23 mouse cellular contexts compared by ENCODE assay signal in the genomic region with DNA sequence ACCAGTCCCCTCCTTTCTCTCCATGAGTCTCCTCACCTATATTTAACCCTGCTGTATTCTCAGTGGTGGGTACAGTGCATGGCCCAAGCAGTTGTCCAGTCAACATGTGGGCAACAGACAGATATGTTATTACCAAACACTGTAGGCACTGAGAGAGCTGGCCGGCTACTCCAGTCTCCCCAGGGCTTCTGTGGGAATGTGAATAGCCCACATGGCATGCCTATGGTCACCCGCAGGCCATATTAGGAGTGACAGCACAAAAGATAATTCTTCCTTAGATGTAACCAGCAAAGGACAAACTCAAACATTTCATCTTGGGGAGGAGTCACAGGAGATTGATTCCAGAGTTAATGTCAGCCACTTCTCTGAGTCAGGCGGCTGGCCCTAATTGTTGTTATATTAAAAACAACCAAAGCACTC.
A peak's percentile ranks its signal among the peaks of the same experiment; 100 is the strongest.
DNase-seq lines count a peak whose midpoint lies in the region; ATAC-seq and TF ChIP-seq lines count a peak whose summit lies in the region.
"Had no signal": no experiment of that assay in that cellular context is flagged by ENCODE, and none has a peak within 500 bp of the region (broad histone marks: within the 10 kb centered on the region; RNA-seq: fewer than 3 reads in every experiment).

No protein-coding gene starts in this region.

- POLR2A ChIA-PET in Patski (lab: Charles Lee) = no interaction called here

- no peak overlapping the region for H3K27ac ChIP-seq in embryonic facial prominence, embryonic 15.5 days (replicated peaks)
- no peak overlapping the region for H3K27ac ChIP-seq in hindbrain, postnatal 0 days
- H3K27ac ChIP-seq: embryonic facial prominence, embryonic 12.5 days; forebrain, embryonic 10.5 days; gastrocnemius, adult 2 months; heart, embryonic 13.5 days; hindbrain, embryonic 12.5 days had no signal

- 59% methylated on average over 3 of the region's 3 CpGs for WGBS in embryonic facial prominence, embryonic 15.5 days
- 72% methylated on average over 3 of the region's 3 CpGs for WGBS in hindbrain, postnatal 0 days

- DNase-seq in 3134 (ENCODE audit: extremely low read depth, insufficient read length, low spot score) (peak; percentile 39), 3T3-L1 (ENCODE audit: low read depth, low spot score) (peak; percentile 85), Patski (ENCODE audit: low read depth, low spot score) (peak; percentile 71)
- DNase-seq in hindbrain, postnatal 0 days (ENCODE audit: low spot score) = no peak
- DNase-seq in right cerebral cortex, adult 2 months (ENCODE audit: low spot score in 2 of 2) = no peak
- DNase-seq in T-cell, adult 2 months (ENCODE audit: low spot score) = no peak
- no peak for DNase-seq in left cerebral cortex, postnatal 10 days (ENCODE audit: extremely low spot score in 1 of 2, low spot score in 2 of 2)
- DNase-seq: cerebellum, adult 11-12 months; cerebellum, postnatal 14 days; embryo, embryonic 11 days; gastrocnemius, adult 2 months; gastrocnemius, postnatal 36 days; heart, adult 11 months; heart, postnatal 36 days; kidney, adult 18-20 months had no signal

- intact Hi-C loops in left cerebral cortex, postnatal 10 days (cut with DNase I) = no loop called here

- H3K27me3 ChIP-seq in Patski = no peaks in the 10 kb centered on the region
- H3K27me3 ChIP-seq in embryonic facial prominence, embryonic 15.5 days = no peaks in the 10 kb centered on the region
- no peaks in the 10 kb centered on the region for H3K27me3 ChIP-seq in hindbrain, postnatal 0 days (ENCODE audit: insufficient read depth, low read length)
- H3K27me3 ChIP-seq: embryonic facial prominence, embryonic 12.5 days; heart, embryonic 13.5 days; hindbrain, embryonic 12.5 days had no signal

- H3K36me3 ChIP-seq in embryonic facial prominence, embryonic 15.5 days = peaks cover 4% of the 10 kb centered on the region; the same call in 1 of the 2 replicates
- H3K36me3 ChIP-seq in hindbrain, postnatal 0 days (ENCODE audit: insufficient read depth, low read length) = no peaks in the 10 kb centered on the region
- H3K36me3 ChIP-seq: embryonic facial prominence, embryonic 12.5 days; forebrain, embryonic 10.5 days; hindbrain, embryonic 12.5 days had no signal

- no peak overlapping the region for H3K4me3 ChIP-seq in embryonic facial prominence, embryonic 15.5 days (replicated peaks)
- H3K4me3 ChIP-seq in hindbrain, postnatal 0 days (ENCODE audit: low read length) = no peak overlapping the region
- H3K4me3 ChIP-seq: embryonic facial prominence, embryonic 12.5 days; forebrain, embryonic 10.5 days; gastrocnemius, adult 2 months; heart, embryonic 13.5 days; hindbrain, embryonic 12.5 days had no signal

- TF ChIP-seq CTCF in Patski (IDR thresholded peaks at IDR 0.05) = no peak
- no peak for TF ChIP-seq CTCF in hindbrain, postnatal 0 days (IDR thresholded peaks at IDR 0.05; ENCODE audit: low read depth)

- 0 out of 2 replicates have a peak, but pooled peaks cover 2% of the 10 kb centered on the region for H3K9me3 ChIP-seq in embryonic facial prominence, embryonic 15.5 days (replicated peaks)
- no peaks in the 10 kb centered on the region for H3K9me3 ChIP-seq in hindbrain, postnatal 0 days (ENCODE audit: low read length)

- CTCF ChIA-PET in Patski (lab: Charles Lee) = interaction anchor here (1.1 kb wide), 1 partner anchor 210 kb away, joined by 3 read pairs; no protein-coding TSS in a partner anchor

- no peaks in the 10 kb centered on the region for H3K4me1 ChIP-seq in embryonic facial prominence, embryonic 15.5 days
- H3K4me1 ChIP-seq in hindbrain, postnatal 0 days (ENCODE audit: insufficient read depth, low read length) = no peaks in the 10 kb centered on the region
- H3K4me1 ChIP-seq: embryonic facial prominence, embryonic 12.5 days; forebrain, embryonic 10.5 days; hindbrain, embryonic 12.5 days had no signal

- peak; percentile 73 for ATAC-seq in Patski
- peak; percentile 34; the same call in 1 of the 2 replicates for ATAC-seq in embryonic facial prominence, embryonic 15.5 days (ENCODE audit: insufficient number of reproducible peaks, low FRiP score, low TSS enrichment, low read depth)
- ATAC-seq in hindbrain, postnatal 0 days = no peak
- ATAC-seq: activated CD4-positive, CD25-positive, alpha-beta regulatory T cell, adult 4 months; forebrain, embryonic 14.5 days; hindbrain, embryonic 16.5 days had no signal

- in situ Hi-C loops in Patski (cut with MboI; ENCODE audit: low pct_unique_long_range_greater_than_20kb) = no loop called here

- no peak overlapping the region for H3K9ac ChIP-seq in embryonic facial prominence, embryonic 15.5 days
- H3K9ac ChIP-seq in hindbrain, postnatal 0 days (replicated peaks; ENCODE audit: low read length) = no peak overlapping the region
- H3K9ac ChIP-seq: embryonic facial prominence, embryonic 12.5 days; heart, embryonic 13.5 days; hindbrain, embryonic 12.5 days had no signal

- no peak overlapping the region for H3K4me2 ChIP-seq in embryonic facial prominence, embryonic 15.5 days (replicated peaks)
- no peak overlapping the region for H3K4me2 ChIP-seq in hindbrain, postnatal 0 days (ENCODE audit: low read depth, low read length)
- H3K4me2 ChIP-seq: embryonic facial prominence, embryonic 12.5 days; heart, embryonic 13.5 days; hindbrain, embryonic 12.5 days had no signal

Comparison
In these comparisons a context has a peak if more than half of its experiments do, and no peak if none do; other contexts are left out.
1. DNase-seq: peak in 3134 (single experiment), 3T3-L1 (single experiment) and Patski (single experiment); none in hindbrain, postnatal 0 days (single experiment), right cerebral cortex, adult 2 months (0 of 2), T-cell, adult 2 months (single experiment) and left cerebral cortex, postnatal 10 days (0 of 2).